Mouse (Mus musculus): ENCODE data around the gene Trhde.

DNA sequence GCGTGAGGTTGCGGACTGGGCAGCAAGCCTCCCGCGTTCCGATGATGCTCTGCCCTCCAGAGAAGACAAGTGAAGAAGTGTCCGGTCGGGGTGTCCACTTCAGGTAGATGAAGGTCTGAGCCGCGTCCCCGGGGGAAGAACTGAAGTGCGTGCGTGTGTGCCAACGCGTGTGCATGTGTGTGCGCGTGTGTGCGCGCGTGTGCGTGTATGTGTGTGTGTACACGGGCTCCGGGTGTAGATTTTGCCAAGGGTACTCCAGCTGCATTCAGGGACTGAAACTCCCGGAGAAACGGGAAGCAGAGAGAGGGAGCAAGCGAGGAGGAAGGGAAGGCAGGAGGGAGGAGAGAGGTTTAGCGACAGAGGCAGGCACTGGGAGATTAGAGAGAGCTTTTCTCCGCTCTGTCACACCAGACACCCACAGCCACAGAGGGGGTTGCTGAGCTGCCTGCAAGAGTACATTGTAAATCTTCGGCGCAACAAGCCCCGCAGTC lies at the start of gene Trhde:
- no peak for TF ChIP-seq CTCF (conservative IDR thresholded peaks at IDR 0.05; ENCODE audit: insufficient read depth, insufficient read length, low read depth, low read length)
- TF ChIP-seq POLR2A (IDR thresholded peaks at IDR 0.05; ENCODE audit: low read depth, low read length) = no peak

Measured in kidney, adult 2 months (tissue).